13 mouse cellular contexts compared by ENCODE assay signal in the genomic region with DNA sequence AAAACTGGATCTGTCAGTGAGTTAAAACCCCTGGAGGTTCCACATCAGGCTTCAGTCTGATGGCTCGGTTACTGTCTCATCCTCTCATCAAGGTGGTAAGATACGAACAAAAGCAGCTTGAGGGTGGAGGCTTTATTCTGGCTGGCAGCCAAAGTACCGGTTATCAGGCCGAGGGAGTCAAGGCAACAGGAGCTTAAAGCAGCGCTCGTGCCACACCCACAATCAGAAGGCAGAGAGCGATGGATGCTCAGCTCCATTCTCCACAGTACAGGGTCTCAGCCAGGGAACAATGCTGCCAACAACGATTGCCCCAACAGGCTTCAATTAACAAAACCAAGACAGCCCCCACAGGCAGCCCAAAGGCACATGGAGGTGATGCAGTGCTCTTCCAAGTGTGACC.
DNase-seq lines count a peak whose midpoint lies in the region; ATAC-seq and TF ChIP-seq lines count a peak whose summit lies in the region.
"Had no signal": no experiment of that assay in that cellular context is flagged by ENCODE, and none has a peak within 500 bp of the region (broad histone marks: within the 10 kb centered on the region; RNA-seq: fewer than 3 reads in every experiment).

No protein-coding gene starts in this region.

- in situ Hi-C loops in ES-E14 (cut with MboI; ENCODE audit: low sequenced_read_pairs in 2 of 2, unreplicated experiment in 2 of 2): loop anchor here in 1 of 2 experiments (25.0 kb wide), 1 partner anchor 402 kb away; no protein-coding TSS in a partner anchor

- 0 out of 2 replicates have a peak, but pooled peaks cover 3% of the 10 kb centered on the region for H3K27me3 ChIP-seq in liver, embryonic 15.5 days
- H3K27me3 ChIP-seq: neural tube, embryonic 12.5 days had no signal

- no peak overlapping the region for H3K4me3 ChIP-seq in ES-E14 (ENCODE audit: insufficient read depth in 1 of 2, low read depth in 1 of 2, low read length in 2 of 2, poor library complexity in 1 of 2, severe bottlenecking in 1 of 2)
- no peak overlapping the region for H3K4me3 ChIP-seq in liver, embryonic 15.5 days (replicated peaks)
- H3K4me3 ChIP-seq: heart, embryonic 10.5 days; neural tube, embryonic 12.5 days had no signal

- intact Hi-C loops in heart, postnatal 36 days (cut with DNase I): no loop called here
- intact Hi-C loops in gastrocnemius, postnatal 14 days (cut with DNase I; ENCODE audit: low total_unique reads): no loop called here

- no peaks in the 10 kb centered on the region for H3K4me1 ChIP-seq in ES-E14 (ENCODE audit: control insufficient read depth in 2 of 2, insufficient read depth in 2 of 2, low read length in 2 of 2, poor library complexity in 1 of 2)
- peaks cover 21% of the 10 kb centered on the region for H3K4me1 ChIP-seq in liver, embryonic 15.5 days (replicated peaks)
- H3K4me1 ChIP-seq: neural tube, embryonic 12.5 days had no signal

- no peak overlapping the region for H3K27ac ChIP-seq in ES-E14 (ENCODE audit: insufficient read depth, low read depth, low read length, poor library complexity, severe bottlenecking)
- H3K27ac ChIP-seq in liver, embryonic 15.5 days (replicated peaks): no peak overlapping the region
- H3K27ac ChIP-seq: heart, embryonic 10.5 days; hindbrain, embryonic 14.5 days; neural tube, embryonic 12.5 days had no signal

- no peak for TF ChIP-seq POLR2A in brain, embryonic 14.5 days (IDR thresholded peaks at IDR 0.05; ENCODE audit: borderline replicate concordance, extremely low read depth, insufficient read depth, insufficient read length, poor library complexity, severe bottlenecking)

- peak; percentile 13 for DNase-seq in heart, postnatal 4 days
- DNase-seq in heart, postnatal 36 days: no peak
- peak; percentile 19 for DNase-seq in ES-E14 (ENCODE audit: low read depth, low spot score)
- DNase-seq in brain, embryonic 14.5 days (ENCODE audit: low read depth): peak; percentile 29
- no peak for DNase-seq in ovary, adult 18-20 months (ENCODE audit: low spot score)
- no peak for DNase-seq in gastrocnemius, postnatal 14 days
- DNase-seq: adrenal gland, adult 8-10 months; kidney, adult 8-10 months had no signal

- no peaks in the 10 kb centered on the region for H3K36me3 ChIP-seq in ES-E14 (ENCODE audit: control insufficient read depth, insufficient read depth, low read length, poor library complexity, severe bottlenecking)
- no peaks in the 10 kb centered on the region for H3K36me3 ChIP-seq in liver, embryonic 15.5 days (replicated peaks)
- H3K36me3 ChIP-seq: heart, embryonic 10.5 days; neural tube, embryonic 12.5 days had no signal

- ATAC-seq in liver, embryonic 15.5 days (ENCODE audit: insufficient read depth): peak; percentile 63; the same call in 1 of the 2 replicates
- ATAC-seq: midbrain, embryonic 16.5 days had no signal

- no peak overlapping the region for H3K9ac ChIP-seq in ES-E14 (ENCODE audit: insufficient read depth, low read depth, low read length, poor library complexity, severe bottlenecking)
- no peak overlapping the region for H3K9ac ChIP-seq in liver, embryonic 15.5 days
- H3K9ac ChIP-seq: hindbrain, embryonic 14.5 days; neural tube, embryonic 12.5 days had no signal

- TF ChIP-seq CTCF in brain, embryonic 14.5 days (IDR thresholded peaks at IDR 0.05; ENCODE audit: borderline replicate concordance, extremely low read depth, insufficient read depth, insufficient read length): no peak

- no peak overlapping the region for H3K4me2 ChIP-seq in liver, embryonic 15.5 days
- H3K4me2 ChIP-seq: hindbrain, embryonic 14.5 days; neural tube, embryonic 12.5 days had no signal

- 14% methylated on average over 8 of the region's 8 CpGs for WGBS in liver, embryonic 15.5 days (ENCODE audit: insufficient replicate concordance)

- H3K9me3 ChIP-seq in ES-E14 (ENCODE audit: control insufficient read depth, insufficient read depth, low read depth, low read length): no peaks in the 10 kb centered on the region
- no peaks in the 10 kb centered on the region for H3K9me3 ChIP-seq in liver, embryonic 15.5 days (replicated peaks)
- H3K9me3 ChIP-seq: heart, embryonic 10.5 days; neural tube, embryonic 12.5 days had no signal

TF ChIP-seq in ES-E14, 5 proteins besides CTCF, POLR2A, EP300 and RAD21:
- TF ChIP-seq ZNF384 (IDR thresholded peaks at IDR 0.05; ENCODE audit: low read depth, low read length): no peak
- no peak for TF ChIP-seq HCFC1 (IDR thresholded peaks at IDR 0.05; ENCODE audit: borderline replicate concordance, insufficient read depth, low read length)
- TF ChIP-seq MAFK (IDR thresholded peaks at IDR 0.05; ENCODE audit: insufficient read depth, low read depth, low read length): no peak
- no peak for TF ChIP-seq ZC3H11A (IDR thresholded peaks at IDR 0.05; ENCODE audit: borderline replicate concordance, low read depth, low read length)
- no peak for TF ChIP-seq CHD2 (IDR thresholded peaks at IDR 0.05; ENCODE audit: low read depth, low read length)

Comparison
In these comparisons a context has a peak if more than half of its experiments do, and no peak if none do; other contexts are left out.
1. DNase-seq: peak in heart, postnatal 4 days (single experiment), ES-E14 (single experiment) and brain, embryonic 14.5 days (single experiment); none in heart, postnatal 36 days (0 of 2), ovary, adult 18-20 months (single experiment) and gastrocnemius, postnatal 14 days (single experiment).